Mouse (Mus musculus): Measurements from ENCODE around the gene Igfbp3. TPM values are rescaled to one million over a fixed set of nuclear protein-coding genes. Genes with fewer than 3 reads are reported as not detected.

The Igfbp3 gene
- polyA plus RNA-seq (2015; fragmentation: Nextera tagmentation; extraction: Ambion mirVana): 75.5 and 96.1 TPM in 2 replicates

GRCm38 (mm10) chr11:7213501-7214341, at the start of gene Igfbp3:
Gene Igfbp3 (minus strand): TSS chr11:7213923.

GRCm38 (mm10) chr11:7197491-7197941, 16.2 kb downstream of the Igfbp3 start, which contains the start of gene Igfbp1:
Gene Igfbp1 (plus strand): TSS chr11:7197782.

GRCm38 (mm10) chr11:7188469-7188868, 25.3 kb downstream of the Igfbp3 start, which contains the start of gene Gm11985:
Gene Gm11985 (minus strand): TSS chr11:7188569.

Other genes with a start within 250 kb of the Igfbp3 start
- 0.79 and 0.81 TPM in 2 replicates for gene Adcy1, start 150.4 kb downstream of the Igfbp3 start, polyA plus RNA-seq (2015; fragmentation: Nextera tagmentation; extraction: Ambion mirVana)
- not detected in 2 replicates for gene Gm11985, start 25.4 kb downstream of the Igfbp3 start, polyA plus RNA-seq (2015; fragmentation: Nextera tagmentation; extraction: Ambion mirVana)
- 0.57 and 0.69 TPM in 2 replicates for gene Igfbp1, start 16.1 kb downstream of the Igfbp3 start, polyA plus RNA-seq (2015; fragmentation: Nextera tagmentation; extraction: Ambion mirVana)